Mouse (Mus musculus): ENCODE measurements around the gene Ddr1. TPM values are rescaled to one million over a fixed set of nuclear protein-coding genes. Genes with fewer than 3 reads are reported as not detected.

The Ddr1 gene
- polyA plus RNA-seq, 1 experiment from 2014 or later: 65.8 TPM

DNA sequence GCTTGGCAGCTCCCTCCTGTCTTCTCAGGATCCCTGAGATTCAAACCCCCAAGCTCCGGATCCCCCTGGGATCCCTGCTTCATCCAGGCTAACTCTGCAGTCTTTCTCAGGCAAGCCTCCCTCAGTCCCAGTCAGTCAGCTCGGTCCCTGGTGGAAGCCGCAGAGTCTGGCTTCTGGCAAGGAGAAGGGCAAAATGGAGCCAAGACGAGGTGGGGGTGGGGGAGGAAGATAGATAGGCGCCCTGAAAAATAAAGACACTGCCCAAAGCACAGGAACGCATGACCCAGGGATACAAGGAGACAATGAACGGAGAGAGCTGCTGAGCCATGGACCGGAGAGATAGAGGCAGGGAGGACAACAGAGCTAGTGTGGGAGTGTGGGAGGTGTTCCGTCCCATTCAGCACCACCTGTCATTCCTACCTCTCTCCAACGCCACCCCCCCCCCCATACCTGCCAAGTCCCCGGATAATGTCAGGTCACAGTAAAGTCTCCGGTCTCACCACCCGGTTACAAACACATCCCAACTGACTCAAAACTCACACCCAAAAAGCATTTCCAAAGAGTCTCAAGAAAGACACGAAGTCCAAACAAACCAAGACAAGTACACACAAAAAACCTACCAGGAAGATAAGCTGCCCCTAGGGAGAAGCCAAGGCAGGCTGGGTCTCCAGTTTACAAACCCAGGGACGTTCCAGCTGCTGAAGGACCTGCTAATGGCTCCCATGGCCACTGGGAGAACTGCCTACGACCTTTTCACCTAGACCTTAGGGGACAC is 3.0 kb downstream of the Ddr1 start:
- no peak for ATAC-seq (ENCODE audit: insufficient number of reproducible peaks, insufficient read depth, low FRiP score, low TSS enrichment, low read depth)
- Histone ChIP-seq H3K27ac (peak overlapping the region; percentile 97), H3K27me3 (no peaks in the 10 kb centered on the region), H3K4me1 (peaks cover 85% of the 10 kb centered on the region), H3K9me3 (no peaks in the 10 kb centered on the region), H3K9ac (peak overlapping the region; percentile 78), H3K4me3 (peak overlapping the region; percentile 61), H3K36me3 (no peaks in the 10 kb centered on the region), H3K4me2 (peak overlapping the region; percentile 85)
- 4% methylated on average over 16 of the region's 16 CpGs for WGBS

DNA sequence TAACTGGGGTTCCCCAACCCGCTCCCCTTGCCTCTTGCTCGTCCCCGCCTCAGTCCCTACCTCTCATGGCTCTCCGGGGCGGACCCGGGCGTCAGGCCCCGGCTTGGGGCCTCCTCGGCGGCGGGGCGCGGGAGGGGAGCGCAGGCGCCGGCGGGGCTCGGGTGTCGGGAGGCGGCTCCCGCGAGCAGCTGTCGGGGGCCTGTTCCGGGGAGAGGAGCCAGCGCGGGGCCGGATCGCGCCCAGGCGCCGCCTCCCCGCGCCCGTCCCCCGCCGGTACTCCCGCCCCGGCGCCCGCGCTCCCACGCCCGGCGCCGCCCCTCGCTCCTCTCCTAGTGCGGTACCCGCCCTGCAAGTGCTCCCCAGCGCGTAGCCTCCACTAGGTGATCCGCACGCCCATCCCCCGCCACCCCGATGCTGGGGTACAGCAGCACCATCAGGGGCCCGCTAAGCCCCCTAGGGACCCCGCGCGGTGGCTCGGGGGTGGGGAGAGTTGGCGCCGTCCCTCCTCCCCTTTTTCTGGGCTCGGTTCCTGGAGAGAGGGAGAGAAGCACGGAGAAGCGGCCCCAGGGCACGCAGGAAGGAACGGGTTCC is 4.0 kb downstream of the Ddr1 start:
- H3K27me3 ChIP-seq: no peaks in the 10 kb centered on the region
- peak overlapping the region; percentile 78 for H3K9ac ChIP-seq
- under 1% methylated on average over 57 of the region's 66 CpGs for WGBS
- H3K27ac ChIP-seq: peak overlapping the region; percentile 97
- peak overlapping the region; percentile 61 for H3K4me3 ChIP-seq
- H3K36me3 ChIP-seq: peaks cover 6% of the 10 kb centered on the region
- no peaks in the 10 kb centered on the region for H3K9me3 ChIP-seq
- H3K4me1 ChIP-seq: peaks cover 78% of the 10 kb centered on the region
- H3K4me2 ChIP-seq: peak overlapping the region; percentile 85
- peak; percentile 77 for ATAC-seq (ENCODE audit: insufficient number of reproducible peaks, insufficient read depth, low FRiP score, low TSS enrichment, low read depth)

DNA sequence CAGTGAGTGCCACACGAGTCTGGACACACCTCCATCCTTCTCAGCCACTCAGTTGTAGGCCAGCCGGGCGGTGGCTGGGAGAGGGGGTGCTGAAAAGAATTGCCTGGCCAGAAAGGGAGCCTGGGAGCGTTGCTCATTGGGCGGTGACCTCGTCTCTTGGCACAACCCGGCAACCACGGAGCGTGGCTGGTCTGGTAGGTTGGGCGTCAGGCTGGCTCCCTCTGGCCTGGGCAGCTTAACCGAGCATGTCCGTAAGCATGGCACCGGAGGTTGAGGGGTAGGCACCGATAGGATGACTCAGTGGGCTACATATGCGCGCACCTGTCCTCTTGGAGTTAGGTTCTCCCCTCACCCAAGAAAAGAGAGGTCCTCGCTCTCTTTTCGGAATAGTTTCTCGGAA is 4.5 kb downstream of the Ddr1 start:
- H3K27me3 ChIP-seq: no peaks in the 10 kb centered on the region
- peak overlapping the region; percentile 78 for H3K9ac ChIP-seq
- no peak for ATAC-seq (ENCODE audit: insufficient number of reproducible peaks, insufficient read depth, low FRiP score, low TSS enrichment, low read depth)
- peak overlapping the region; percentile 61 for H3K4me3 ChIP-seq
- H3K36me3 ChIP-seq: peaks cover 11% of the 10 kb centered on the region
- no peaks in the 10 kb centered on the region for H3K9me3 ChIP-seq
- WGBS: 1% methylated on average over 19 of the region's 19 CpGs
- peaks cover 73% of the 10 kb centered on the region for H3K4me1 ChIP-seq
- peak overlapping the region; percentile 85 for H3K4me2 ChIP-seq
- peak overlapping the region; percentile 97 for H3K27ac ChIP-seq

DNA sequence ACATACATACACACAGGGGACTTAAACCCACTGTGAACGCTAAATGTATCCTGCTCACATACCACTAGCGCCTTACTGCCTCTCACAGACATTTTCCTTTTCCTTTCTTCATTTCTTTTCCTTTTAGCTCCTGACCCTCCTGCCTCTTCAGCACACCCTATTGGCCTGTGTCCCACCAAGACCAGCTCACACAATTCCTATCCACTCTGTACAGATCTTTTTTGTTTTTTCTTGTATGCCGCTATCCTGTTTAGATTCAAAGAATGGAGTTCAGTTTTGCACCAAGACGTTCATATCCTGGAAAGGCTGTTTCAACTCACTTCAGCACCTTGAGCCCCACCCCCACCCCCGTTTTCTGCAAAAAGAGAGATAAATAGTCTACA is 5.9 kb downstream of the Ddr1 start:
- Histone ChIP-seq H3K36me3 (peaks cover 15% of the 10 kb centered on the region), H3K9ac (peak overlapping the region; percentile 73), H3K9me3 (no peaks in the 10 kb centered on the region), H3K27me3 (no peaks in the 10 kb centered on the region), H3K27ac (peak overlapping the region; percentile 92), H3K4me2 (peak overlapping the region; percentile 85), H3K4me1 (peaks cover 59% of the 10 kb centered on the region), H3K4me3 (peak overlapping the region; percentile 43)
- WGBS: 30% methylated on average over 5 of the region's 5 CpGs
- no peak for ATAC-seq (ENCODE audit: insufficient number of reproducible peaks, insufficient read depth, low FRiP score, low TSS enrichment, low read depth)

DNA sequence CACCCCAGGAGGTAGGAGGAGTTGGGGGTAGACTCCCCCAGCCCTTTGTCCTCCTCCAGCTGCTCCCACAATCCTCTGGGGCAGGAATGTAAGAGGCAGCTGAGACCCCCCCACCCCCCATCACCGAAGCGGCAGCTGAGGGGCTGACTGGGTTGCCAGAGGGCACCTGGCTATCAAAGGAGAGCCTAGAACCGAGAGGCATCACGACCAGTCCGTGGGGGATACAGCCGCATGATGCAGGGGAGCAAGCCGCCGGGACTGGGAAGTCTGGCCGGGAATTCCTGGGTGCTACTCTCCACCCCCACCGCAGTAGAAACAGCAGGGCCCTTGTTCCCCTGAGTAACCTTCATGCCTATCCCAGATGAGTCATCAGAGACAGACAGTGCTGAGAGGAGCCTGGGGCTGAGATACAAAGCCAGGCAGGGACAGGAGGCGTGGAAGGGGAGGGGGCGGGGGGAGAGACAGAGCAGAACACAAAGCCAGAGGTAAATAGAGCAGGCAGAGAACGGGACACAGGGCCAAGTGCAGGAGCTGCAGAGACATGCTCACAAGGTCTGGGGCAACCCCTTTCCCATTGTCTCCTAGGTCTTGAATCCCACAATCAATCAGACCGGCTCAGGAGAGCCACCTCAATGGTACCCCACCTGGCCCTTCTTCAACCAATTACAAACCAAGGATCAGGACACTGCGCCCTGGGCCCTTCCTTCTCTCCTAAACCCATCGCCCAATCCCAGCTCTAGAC is 6.5 kb downstream of the Ddr1 start:
- H3K36me3 ChIP-seq: peaks cover 21% of the 10 kb centered on the region
- H3K4me3 ChIP-seq: peak overlapping the region; percentile 43
- WGBS: 2% methylated on average over 16 of the region's 16 CpGs
- peaks cover 57% of the 10 kb centered on the region for H3K4me1 ChIP-seq
- peak overlapping the region; percentile 85 for H3K4me2 ChIP-seq
- peak overlapping the region; percentile 73 for H3K9ac ChIP-seq
- no peaks in the 10 kb centered on the region for H3K27me3 ChIP-seq
- no peaks in the 10 kb centered on the region for H3K9me3 ChIP-seq
- peak overlapping the region; percentile 92 for H3K27ac ChIP-seq
- peak; percentile 53 for ATAC-seq (ENCODE audit: insufficient number of reproducible peaks, insufficient read depth, low FRiP score, low TSS enrichment, low read depth)

DNA sequence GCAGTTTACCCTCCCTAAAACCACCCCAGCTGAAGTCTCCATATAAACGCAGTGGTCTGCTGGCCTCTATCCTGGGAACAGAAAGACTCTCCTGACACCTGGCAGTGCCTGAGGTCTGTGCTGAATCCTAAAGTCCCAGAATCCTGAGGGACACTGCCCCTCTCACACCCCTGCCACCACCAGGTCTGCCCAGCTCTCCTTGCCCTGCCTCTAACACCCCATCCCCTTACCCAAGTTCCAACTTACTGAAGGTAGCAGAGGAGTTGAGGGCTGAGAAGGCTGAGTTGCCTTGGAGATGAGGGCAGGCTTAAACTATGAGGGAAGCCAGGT is 7.0 kb downstream of the Ddr1 start:
- peak overlapping the region; percentile 43 for H3K4me3 ChIP-seq
- H3K4me1 ChIP-seq: peaks cover 51% of the 10 kb centered on the region
- no peak for ATAC-seq (ENCODE audit: insufficient number of reproducible peaks, insufficient read depth, low FRiP score, low TSS enrichment, low read depth)
- H3K4me2 ChIP-seq: peak overlapping the region; percentile 85
- 21% methylated on average over 1 of the region's 1 CpGs for WGBS
- no peaks in the 10 kb centered on the region for H3K9me3 ChIP-seq
- peak overlapping the region; percentile 73 for H3K9ac ChIP-seq
- H3K27me3 ChIP-seq: no peaks in the 10 kb centered on the region
- peaks cover 26% of the 10 kb centered on the region for H3K36me3 ChIP-seq
- H3K27ac ChIP-seq: peak overlapping the region; percentile 92

DNA sequence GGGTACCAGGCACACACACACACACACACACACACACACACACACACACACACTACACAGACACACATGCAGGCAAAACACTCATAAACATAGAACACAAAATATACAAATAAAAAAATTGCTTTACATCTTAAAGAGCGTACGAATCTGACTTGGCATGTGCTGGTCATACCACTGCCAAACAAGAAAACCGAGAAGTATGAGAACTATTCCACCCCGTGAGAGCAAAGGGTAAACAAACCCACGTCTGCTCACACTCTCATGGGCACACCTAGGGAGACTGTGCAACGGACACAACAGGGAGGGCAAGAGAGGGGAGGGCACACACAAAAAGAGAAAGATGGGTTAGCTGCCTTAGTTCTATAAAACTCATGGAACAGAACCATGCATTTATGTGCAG is 7.7 kb downstream of the Ddr1 start:
- Histone ChIP-seq H3K27ac (peak overlapping the region; percentile 92), H3K9ac (peak overlapping the region; percentile 73), H3K9me3 (no peaks in the 10 kb centered on the region), H3K4me3 (peak overlapping the region; percentile 43), H3K4me1 (peaks cover 44% of the 10 kb centered on the region), H3K27me3 (no peaks in the 10 kb centered on the region), H3K4me2 (peak overlapping the region; percentile 85), H3K36me3 (peaks cover 33% of the 10 kb centered on the region)
- no peak for ATAC-seq (ENCODE audit: insufficient number of reproducible peaks, insufficient read depth, low FRiP score, low TSS enrichment, low read depth)
- WGBS: 36% methylated on average over 6 of the region's 6 CpGs

DNA sequence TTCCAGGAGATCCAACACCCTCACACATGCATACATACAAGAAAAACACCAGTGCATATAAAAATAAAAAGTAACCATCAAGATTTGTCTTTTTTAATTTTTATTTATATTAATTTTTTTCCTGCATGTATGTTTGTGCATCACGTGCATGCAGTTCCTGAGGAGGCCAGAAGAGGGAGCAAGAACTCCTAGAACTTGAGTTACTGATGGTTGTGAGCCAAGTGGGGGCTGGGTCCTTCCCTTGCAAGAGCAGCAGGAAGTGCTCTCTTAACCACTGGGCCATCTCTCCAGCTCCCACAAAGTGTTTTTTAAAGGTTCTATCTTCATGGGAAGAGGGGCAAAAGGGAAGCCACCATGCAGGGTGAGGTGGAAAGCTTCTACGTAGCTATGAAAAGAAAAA is 9.1 kb downstream of the Ddr1 start:
- Histone ChIP-seq H3K27me3 (no peaks in the 10 kb centered on the region), H3K9ac (no peak overlapping the region), H3K4me2 (no peak overlapping the region), H3K4me3 (no peak overlapping the region), H3K9me3 (no peaks in the 10 kb centered on the region), H3K4me1 (peaks cover 35% of the 10 kb centered on the region), H3K27ac (no peak overlapping the region), H3K36me3 (peaks cover 47% of the 10 kb centered on the region)
- 88% methylated on average over 2 of the region's 2 CpGs for WGBS
- no peak for ATAC-seq (ENCODE audit: insufficient number of reproducible peaks, insufficient read depth, low FRiP score, low TSS enrichment, low read depth)

DNA sequence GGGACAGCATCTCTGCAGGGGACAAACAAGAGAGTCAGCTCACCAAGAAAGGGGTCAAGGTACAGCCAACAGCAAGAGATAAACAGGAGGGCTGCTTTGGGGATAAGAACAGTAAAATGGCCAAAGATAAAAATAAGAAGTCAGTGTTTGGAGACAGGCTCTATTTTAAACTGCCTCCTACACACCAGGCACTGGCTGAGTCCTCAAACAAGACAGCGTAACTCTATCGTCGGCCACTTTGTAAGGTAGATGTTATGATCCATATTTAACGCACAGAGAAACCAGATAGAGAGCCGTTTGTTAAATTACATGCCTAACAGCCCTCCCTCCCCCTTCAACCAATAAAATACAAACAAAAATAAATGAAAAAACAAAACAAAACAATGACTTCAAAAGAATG is 10.5 kb downstream of the Ddr1 start:
- Histone ChIP-seq H3K27ac (no peak overlapping the region), H3K9me3 (no peaks in the 10 kb centered on the region), H3K4me1 (peaks cover 24% of the 10 kb centered on the region), H3K4me2 (no peak overlapping the region), H3K4me3 (no peak overlapping the region), H3K9ac (no peak overlapping the region), H3K36me3 (peaks cover 61% of the 10 kb centered on the region), H3K27me3 (no peaks in the 10 kb centered on the region)
- no peak for ATAC-seq (ENCODE audit: insufficient number of reproducible peaks, insufficient read depth, low FRiP score, low TSS enrichment, low read depth)
- 90% methylated on average over 5 of the region's 5 CpGs for WGBS

DNA sequence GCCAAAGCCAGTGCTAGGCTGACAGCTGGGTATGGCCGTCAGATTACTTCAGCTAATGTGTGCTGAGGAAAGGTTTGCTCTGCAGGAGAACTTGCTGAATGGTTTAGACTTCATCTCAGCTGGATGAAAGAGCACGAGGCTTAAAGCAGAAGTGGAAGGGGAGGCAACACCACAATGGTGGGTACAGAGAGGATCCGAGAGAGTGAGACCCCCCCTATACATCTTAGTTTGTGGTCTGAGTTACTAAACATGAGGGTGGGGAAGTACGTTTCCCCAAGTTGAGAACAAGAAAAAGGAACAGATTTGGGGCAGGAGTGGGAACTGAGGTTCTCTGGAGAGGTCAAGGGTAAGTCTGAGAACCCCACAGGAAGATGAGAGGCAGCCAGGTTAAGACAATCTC is 12.1 kb downstream of the Ddr1 start:
- 77% methylated on average over 4 of the region's 4 CpGs for WGBS
- no peak for ATAC-seq (ENCODE audit: insufficient number of reproducible peaks, insufficient read depth, low FRiP score, low TSS enrichment, low read depth)
- no peak overlapping the region for H3K9ac ChIP-seq
- no peak overlapping the region for H3K27ac ChIP-seq
- H3K9me3 ChIP-seq: no peaks in the 10 kb centered on the region
- H3K27me3 ChIP-seq: no peaks in the 10 kb centered on the region
- H3K4me3 ChIP-seq: no peak overlapping the region
- H3K4me2 ChIP-seq: no peak overlapping the region
- H3K36me3 ChIP-seq: peaks cover 76% of the 10 kb centered on the region
- H3K4me1 ChIP-seq: peaks cover 9% of the 10 kb centered on the region

DNA sequence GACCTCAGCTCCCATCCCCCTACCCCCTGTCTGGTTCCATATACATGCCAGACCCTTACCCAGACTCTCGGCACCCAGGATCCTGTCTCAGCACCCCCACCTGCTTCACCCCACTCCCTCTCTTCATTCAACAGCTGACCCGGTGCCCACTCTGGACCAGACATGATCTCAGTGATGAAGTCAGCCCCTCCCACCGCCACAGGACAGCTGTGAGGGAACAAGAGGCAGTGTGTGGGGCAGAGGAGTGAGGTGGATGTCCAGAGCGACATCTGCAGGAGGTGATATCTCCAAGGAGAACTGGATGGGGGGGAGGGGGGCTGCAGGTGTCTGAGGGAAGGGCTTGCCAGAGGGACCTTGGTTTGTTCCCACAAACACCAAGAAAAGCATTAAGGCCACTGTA is 12.6 kb downstream of the Ddr1 start:
- Histone ChIP-seq H3K4me3 (no peak overlapping the region), H3K4me2 (no peak overlapping the region), H3K27ac (no peak overlapping the region), H3K36me3 (peaks cover 82% of the 10 kb centered on the region), H3K4me1 (peaks cover 4% of the 10 kb centered on the region), H3K27me3 (no peaks in the 10 kb centered on the region), H3K9ac (no peak overlapping the region), H3K9me3 (no peaks in the 10 kb centered on the region)
- ATAC-seq (ENCODE audit: insufficient number of reproducible peaks, insufficient read depth, low FRiP score, low TSS enrichment, low read depth): no peak
- WGBS: 89% methylated on average over 4 of the region's 4 CpGs

Data from embryonic facial prominence, embryonic 13.5 days (tissue).